Mouse (Mus musculus): ENCODE results near the gene Hbb-bs.
"Not testable (repeated sequence)": the region's sequence is repeated elsewhere in the genome, so short reads cannot be mapped to it uniquely, and the experiment has no call there.

Hbb-bs gene

GRCm38 (mm10) chr7:103811223-103811845 lies 16.6 kb downstream of the Hbb-bs start:
- DNase-seq (ENCODE audit: low read depth, low spot score): no peak

DNA sequence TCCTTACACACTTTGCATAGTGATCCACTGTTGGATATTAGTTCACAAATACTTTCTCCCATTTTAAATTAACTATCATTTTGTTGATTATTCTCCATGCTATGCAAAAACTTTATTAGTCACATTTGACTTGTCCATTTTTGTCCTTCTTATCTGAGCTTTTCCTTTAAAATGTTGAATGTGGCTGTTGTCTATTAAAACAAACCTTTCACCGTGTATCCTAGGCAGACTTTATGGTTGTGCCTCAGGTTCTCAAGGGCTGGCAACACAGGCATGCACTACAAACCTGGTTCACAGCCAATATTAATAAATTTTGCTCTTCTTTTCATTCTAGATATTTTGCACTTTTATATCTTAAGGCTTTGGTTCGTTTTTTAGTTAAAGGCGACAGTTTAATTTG lies 17.1 kb downstream of the Hbb-bs start:
- no peak for DNase-seq (ENCODE audit: low read depth, low spot score)

- no peak for DNase-seq (ENCODE audit: low read depth, low spot score)
Measured at GRCm38 (mm10) chr7:103810296-103810695, 17.6 kb downstream of the Hbb-bs start.

DNA sequence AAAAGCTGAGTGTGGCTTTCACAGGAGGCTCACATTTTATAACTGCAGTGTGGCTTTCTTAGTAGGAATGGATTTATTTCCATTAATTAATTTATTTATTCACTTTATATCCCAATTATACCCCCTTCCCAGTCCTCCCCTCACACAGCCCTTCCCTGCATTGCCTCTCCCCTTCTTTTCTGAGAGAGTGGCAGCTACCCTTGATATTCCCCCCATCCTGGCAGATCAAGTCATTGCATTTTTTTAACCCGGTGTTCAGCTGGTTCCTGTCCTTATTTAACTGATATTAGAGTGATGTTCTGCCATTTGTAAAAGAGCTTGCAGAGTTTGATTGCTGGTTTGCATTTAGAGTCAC lies 18.1 kb downstream of the Hbb-bs start:
- DNase-seq (ENCODE audit: low read depth, low spot score): no peak

DNA sequence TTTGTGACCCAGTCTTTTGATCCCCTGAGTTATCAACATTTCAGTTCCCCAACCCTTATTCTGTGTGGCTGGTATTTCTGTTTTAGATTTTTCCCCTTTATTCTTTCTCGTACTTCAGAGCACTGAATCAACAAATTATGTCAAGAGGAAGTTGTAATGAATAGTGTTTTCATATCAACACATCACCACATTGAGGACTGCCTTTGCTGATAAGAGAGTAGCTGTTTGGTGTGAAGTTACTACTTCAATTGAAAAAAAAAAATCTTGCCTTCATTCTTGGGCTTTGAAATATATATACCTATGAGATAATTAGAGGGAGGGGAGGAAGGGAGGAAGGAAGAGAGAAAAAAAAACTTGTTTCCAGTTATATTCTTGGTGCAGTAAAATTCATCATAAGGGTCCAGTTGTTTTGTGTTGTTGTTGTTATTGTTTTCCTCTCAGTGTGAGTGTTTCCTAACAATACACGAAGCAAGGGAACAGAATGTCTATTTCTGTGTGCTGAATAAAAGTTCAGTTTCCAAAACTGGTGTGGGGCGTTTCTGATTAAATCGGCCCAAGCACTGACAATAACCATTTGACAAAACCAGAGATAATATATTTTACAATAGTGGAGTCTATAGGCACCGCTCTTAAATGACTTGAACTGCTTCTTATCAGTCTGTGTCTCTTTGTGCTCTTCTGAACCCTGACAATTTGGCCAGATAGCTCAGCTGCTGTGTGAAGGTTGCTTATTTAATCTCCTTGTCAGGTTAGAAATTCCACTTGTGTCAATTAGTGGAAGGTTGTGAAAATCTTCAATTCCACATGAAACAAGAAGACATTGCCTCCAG lies 18.7 kb downstream of the Hbb-bs start:
- peak; percentile 31 for DNase-seq (ENCODE audit: low read depth, low spot score)

DNA sequence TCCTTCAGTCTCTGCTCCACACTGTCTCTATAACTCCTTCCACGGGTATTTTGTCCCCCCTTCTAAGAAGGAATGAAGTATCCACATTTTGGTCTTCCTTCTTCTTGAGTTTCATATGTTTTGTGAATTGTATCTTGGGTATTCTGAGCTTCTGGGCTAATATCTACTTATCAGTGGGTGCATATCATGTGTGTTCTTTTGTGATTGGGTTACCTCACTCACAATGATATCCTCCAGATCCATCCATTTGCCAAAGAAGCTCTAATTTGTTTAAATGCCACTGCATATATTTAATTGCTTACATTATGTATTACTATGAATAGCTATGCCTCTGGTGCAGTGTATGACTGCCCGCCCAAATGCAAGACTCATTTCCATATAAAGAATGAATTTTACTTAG lies 19.8 kb downstream of the Hbb-bs start:
- DNase-seq (ENCODE audit: low read depth, low spot score): not testable (repeated sequence)

- peak; percentile 51 for DNase-seq (ENCODE audit: low read depth, low spot score)
Measured at GRCm38 (mm10) chr7:103806856-103807255, 21.0 kb downstream of the Hbb-bs start.

- peak; percentile 55 for DNase-seq (ENCODE audit: low read depth, low spot score)
Measured at GRCm38 (mm10) chr7:103792669-103793388, 35.1 kb downstream of the Hbb-bs start.

DNA sequence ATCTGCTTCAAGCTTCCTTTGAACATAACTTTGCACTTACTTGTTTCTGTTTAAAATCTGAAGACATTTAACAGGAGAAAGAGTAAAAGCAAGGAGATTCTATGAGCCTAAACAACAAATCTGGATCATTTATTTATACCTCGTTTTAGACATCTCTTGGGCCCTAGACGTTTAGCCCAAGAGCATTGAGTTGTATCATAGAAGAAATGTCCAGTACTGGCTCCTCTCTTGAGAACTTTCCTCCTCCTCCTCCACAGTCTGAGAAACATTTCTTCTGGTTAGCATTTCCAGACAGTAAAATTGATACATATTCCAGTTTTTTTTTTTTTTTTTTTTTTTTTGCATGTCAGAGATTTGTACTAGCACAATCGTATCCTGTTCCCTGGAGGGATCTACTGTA lies 36.2 kb downstream of the Hbb-bs start, which contains the start of gene Olfr67:
Gene Olfr67, minus strand, starts transcription at position 101 of the 400 bp plus-strand sequence.
- DNase-seq (ENCODE audit: low read depth, low spot score): no peak

DNA sequence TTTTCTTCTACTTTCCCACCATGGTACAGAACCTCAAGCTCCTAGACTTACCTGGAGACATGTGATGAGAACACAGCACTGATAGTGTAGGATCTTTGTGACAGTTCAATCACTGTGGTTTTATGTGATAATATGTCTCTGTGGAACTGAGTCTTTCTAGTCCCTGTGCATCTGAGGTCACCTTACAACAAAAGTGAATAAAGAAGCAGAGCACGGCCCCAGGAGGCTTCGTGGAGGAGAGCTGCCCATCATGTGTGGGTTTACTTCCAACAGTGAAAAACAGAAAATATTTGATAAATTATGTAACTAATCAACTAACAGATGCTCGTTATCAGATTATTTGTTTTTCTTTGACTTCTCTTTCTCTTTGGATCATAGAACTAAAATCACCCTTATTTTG lies 48.3 kb downstream of the Hbb-bs start, which contains the start of gene Olfr68:
Gene Olfr68, minus strand, starts transcription at position 101 of the 400 bp plus-strand sequence.
- DNase-seq (ENCODE audit: low read depth, low spot score): no peak

- DNase-seq (ENCODE audit: low read depth, low spot score): not testable (repeated sequence)
Measured at GRCm38 (mm10) chr7:103777652-103778051, 50.2 kb downstream of the Hbb-bs start.

Data from A20 (cell line).